Mouse (Mus musculus) CD4-positive naive resting alpha-beta T cell, adult 57 days (primary cell): ENCODE data around the gene Il1r1. TPM values are rescaled to one million over a fixed set of nuclear protein-coding genes. Genes with fewer than 3 reads are reported as not detected.

Source experiments
- total RNA-seq: library from RNA; stranded (reverse); gene quantifications from one replicate; pipeline ENCODE4 v1.2.4, GENCODE M21; 2023

Il1r1 gene
- total RNA-seq: not detected

DNA sequence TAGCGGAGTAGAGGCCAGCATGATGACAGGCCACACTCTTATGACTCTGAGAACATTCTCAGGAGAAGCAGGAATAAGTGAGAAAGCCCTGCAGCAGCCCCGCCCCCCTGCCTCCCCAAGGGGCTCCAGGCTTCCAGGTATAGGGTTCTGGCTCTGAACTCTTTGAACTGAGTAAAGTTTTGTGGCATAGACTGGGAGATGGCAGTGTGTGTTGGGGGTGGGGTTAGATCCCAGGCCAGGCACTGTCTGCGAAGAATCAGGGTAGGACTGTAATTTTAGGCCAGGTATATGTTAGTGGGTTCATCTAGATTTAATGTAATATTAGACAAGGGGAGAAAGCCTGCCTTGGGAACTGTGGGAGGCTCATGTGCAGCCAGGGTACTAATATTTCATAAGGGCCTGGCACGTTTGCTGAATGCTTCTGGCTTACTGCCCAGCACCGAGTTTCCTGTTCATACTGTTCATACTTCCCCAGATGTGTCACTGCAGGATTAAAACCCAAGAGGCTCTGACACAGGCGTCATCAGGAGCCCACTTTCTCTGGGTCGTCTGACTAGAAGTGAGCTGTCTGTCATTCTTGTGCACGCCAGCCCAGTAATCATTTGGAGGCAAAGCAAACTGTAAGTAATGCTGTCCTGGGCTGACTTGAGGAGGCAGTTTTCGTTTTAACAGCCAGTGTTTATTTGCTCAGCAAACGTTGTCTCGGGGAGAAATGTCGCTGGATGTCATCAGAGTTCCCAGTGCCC is at the start of gene Il1r1:
TSS of gene Il1r1 (plus strand) at position 542 of the 746 bp plus-strand sequence.

DNA sequence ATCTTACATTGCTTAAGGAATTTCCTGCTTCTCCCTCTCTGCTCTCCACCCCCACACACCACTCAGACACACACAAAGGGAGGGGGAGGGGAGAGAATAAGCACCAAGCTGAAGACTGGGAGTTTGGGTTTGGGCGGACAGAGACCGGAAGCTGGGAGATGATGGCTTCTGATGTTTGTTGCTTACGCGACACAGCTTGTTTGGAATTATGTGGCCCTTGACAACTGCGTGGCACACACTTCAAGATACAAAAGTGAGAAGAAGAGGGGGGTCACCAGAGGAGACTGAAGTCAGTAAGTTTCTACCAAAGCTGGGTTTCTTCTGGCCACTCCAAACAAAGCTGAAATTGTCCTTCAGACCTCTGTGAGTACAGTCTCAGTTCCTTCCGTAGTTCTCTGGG is 99.6 kb downstream of the Il1r1 start, which contains the start of gene Il1rl2:
TSS of gene Il1rl2 (plus strand) at position 154 of the 400 bp plus-strand sequence.

Other genes starting within 250 kb of the Il1r1 start
- 3.4 TPM for gene Il1r2, start 151.0 kb upstream of the Il1r1 start, total RNA-seq
- 17.9 TPM for gene Il1rl2, start 99.5 kb downstream of the Il1r1 start, total RNA-seq
- 0.18 TPM for gene Il1rl1, start 204.5 kb downstream of the Il1r1 start, total RNA-seq
- gene Il18r1, start 240.5 kb downstream of the Il1r1 start, total RNA-seq: 60.3 TPM